Mouse (Mus musculus) MEL (cell line): ENCODE measurements around the gene Socs1.

ENCODE experiments used
- EP300 ChIP-seq, 2 experiments: IDR thresholded peaks; 2 replicates each; pipeline ENCODE4 v1.6.1; 2011; ENCODE audit warnings: improper control_type of control experiment in 2 of 2, low read length in 2 of 2, low read depth in 1 of 2, mild to moderate bottlenecking in 1 of 2
- POLR2A ChIP-seq, 2 experiments: IDR thresholded peaks; 2 replicates each; pipeline ENCODE4 v1.6.1; 2011 to 2012; ENCODE audit warnings: low read length in 2 of 2, mild to moderate bottlenecking in 2 of 2, control low read depth in 1 of 2, improper control_type of control experiment in 1 of 2, low read depth in 1 of 2, moderate library complexity in 1 of 2; ENCODE audit not compliant: control insufficient read depth in 1 of 2, insufficient read depth in 1 of 2, poor library complexity in 1 of 2
- TBP ChIP-seq: IDR thresholded peaks from 2 replicates; pipeline ENCODE4 v1.8.0; 2011; ENCODE audit warnings: low read depth, low read length, improper control_type of control experiment
- ZC3H11A ChIP-seq: IDR thresholded peaks from 2 replicates; pipeline ENCODE4 v1.6.1; 2012; ENCODE audit warnings: low read depth, mild to moderate bottlenecking, inconsistent platforms, low read length, improper control_type of control experiment

- TF ChIP-seq EP300 (IDR thresholded peaks at IDR 0.05; ENCODE audit: low read depth in 1 of 2, low read length in 2 of 2) = no peak
- no peak for TF ChIP-seq TBP
- TF ChIP-seq POLR2A (IDR thresholded peaks at IDR 0.05; ENCODE audit: control insufficient read depth in 1 of 2, insufficient read depth in 1 of 2, low read depth in 1 of 2, low read length in 2 of 2, poor library complexity in 1 of 2) = no peak
- no peak for TF ChIP-seq ZC3H11A
These were observed 27.6 kb upstream of the Socs1 start, which contains the start of gene Gm11172 for GRCm38 (mm10) chr16:10812865-10813371.
